Mouse (Mus musculus) bone marrow macrophage, adult 2 months (primary cell): ENCODE measurements around the gene Cbarp.

ENCODE experiments used
- CTCF ChIP-seq: IDR thresholded peaks from 2 replicates; pipeline ENCODE4 v1.5.1; 2012; ENCODE audit warnings: low read depth, mild to moderate bottlenecking, low read length, moderate library complexity
- POLR2A ChIP-seq: IDR thresholded peaks from 2 replicates; pipeline ENCODE4 v1.6.1; 2012; ENCODE audit warnings: mild to moderate bottlenecking, low read depth, low read length, borderline replicate concordance

DNA sequence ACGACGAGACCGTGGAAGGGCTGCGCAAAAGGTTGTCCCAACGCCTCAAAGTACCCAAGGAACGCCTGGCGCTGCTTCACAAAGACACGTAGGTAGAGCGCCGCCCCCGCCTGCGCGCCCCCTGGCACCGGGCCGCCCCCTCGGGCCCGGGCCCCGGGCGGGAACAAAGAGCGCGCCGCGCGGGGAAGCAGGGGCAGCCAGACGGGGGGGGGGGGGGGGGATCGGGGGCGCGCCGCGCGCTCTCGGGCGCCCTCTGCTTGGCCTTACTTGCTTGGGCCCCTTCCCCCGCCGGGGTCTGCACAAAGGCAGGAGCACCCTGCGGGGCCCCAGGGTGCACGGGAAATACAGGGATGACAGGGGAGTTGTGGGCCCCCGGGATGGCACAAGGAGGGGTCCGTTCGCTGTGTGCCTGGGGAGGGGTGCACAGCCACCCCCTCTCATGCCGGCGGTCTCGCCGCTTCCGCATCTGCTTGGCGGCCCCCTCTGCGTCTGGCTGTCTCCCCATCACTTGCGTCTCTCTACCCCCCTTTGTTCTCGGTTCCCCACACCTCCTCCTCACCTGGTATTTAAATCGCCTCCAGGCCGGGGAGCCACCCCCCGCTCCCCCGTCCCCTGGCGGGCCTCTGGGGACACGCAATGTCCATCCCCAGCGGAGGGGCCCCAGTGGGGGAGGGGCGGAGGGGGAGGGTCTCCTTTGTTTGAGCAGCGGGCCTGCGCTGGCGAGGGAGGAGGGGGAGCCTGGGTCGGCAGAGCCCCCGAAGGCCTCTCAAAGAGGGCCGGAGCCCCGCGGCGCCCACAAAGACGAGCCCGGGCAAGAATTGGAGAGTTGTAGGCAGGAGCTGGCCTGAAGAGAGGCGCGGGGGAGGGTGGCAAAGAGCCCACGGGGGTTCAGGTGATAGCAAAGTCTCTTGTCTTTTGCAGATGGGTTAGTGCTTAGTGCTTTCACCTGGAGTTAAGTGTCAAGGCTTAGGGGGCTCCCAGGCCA is 9.9 kb upstream of the Cbarp start:
- no peak for TF ChIP-seq CTCF
- TF ChIP-seq POLR2A = no peak
